Mouse (Mus musculus) cerebellum, adult 8-10 months (tissue): ENCODE results near the gene Prex1.

Experiments used
- DNase-seq: peaks from one replicate; pipeline ENCODE4 v3.0.0; 2022

Gene Prex1

DNA sequence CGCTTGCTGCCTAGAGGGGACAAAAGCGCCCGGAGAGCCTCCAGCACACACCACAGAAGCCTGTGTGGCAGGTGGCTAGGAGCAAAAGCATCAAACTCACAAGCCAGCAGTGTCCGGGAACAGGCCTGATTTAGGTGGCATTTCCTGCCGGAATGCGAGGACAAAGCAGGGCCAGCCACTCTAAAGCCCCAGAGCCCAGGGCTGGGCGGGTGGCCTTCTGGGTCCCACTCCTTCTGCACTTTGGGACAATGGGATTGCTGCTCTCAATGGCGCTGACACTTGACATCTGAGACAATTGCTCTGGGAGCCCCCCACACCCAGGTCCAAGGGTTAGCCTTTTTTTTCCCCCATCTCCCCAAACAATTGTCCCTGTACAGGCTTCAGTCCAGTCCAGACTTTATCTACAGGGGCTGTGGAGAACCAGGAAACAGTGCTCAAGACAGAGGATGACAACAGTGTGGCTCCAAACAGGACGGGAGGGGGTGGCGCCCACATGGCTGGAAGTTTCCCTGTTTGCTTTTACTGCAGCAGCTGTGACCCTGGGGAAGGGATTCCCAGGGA is 56.1 kb downstream of the Prex1 start:
- no peak for DNase-seq

DNA sequence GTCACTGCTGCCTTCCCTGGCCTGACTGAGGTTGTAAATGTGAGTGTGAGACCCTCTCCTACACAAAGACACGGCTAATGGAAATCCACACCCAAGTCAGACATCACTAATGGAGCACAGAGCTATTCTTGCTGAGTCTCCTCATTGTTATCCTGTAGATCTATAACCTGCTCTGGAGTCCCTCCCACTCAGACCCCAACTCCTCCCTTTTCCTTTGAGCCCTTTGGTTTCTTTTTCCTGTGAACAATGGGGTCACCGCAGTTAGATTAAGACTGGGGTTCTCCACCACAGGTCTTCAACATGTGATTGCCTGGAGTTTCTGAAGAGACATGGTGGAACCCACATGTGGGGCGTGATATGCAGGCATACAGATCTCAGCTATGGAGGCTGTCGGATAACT is 57.0 kb downstream of the Prex1 start:
- no peak for DNase-seq

DNA sequence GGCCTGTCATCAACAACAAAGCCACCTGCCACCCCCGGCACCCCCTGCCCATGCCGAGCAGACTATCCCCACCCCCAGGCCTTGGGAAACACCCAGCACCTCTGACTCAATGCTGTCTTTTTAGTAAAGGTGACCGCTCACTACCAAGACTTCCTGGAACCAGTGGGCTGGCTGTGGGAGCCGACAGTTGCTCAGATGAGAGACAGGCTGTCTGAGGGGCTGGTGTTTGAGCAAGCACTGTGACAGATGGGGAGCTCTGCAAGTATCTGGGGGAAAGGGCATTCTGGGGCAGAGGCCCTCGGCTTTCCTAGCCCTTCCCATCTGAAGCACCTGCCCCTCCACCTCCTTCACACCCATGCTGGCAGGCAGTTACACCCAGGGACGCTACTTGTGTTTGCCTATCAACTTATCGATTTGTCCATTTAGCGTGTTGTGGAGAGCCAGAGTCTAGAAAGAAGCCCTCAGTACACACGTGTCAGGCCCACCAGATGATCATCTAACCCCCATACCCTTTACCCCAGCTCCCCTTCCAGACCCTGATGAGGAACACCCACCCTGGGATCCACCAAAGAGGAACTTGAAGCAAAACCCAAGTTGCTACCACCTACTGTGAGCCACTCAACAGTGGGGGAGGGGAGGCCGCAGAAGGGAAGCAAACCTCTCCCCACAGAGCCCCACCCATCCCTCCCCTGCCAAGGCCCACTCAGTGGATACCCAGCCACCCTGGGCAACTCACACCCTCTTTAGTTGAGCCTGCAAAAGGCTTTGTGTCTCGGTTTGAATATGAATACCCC is 57.7 kb downstream of the Prex1 start:
- DNase-seq: no peak

DNA sequence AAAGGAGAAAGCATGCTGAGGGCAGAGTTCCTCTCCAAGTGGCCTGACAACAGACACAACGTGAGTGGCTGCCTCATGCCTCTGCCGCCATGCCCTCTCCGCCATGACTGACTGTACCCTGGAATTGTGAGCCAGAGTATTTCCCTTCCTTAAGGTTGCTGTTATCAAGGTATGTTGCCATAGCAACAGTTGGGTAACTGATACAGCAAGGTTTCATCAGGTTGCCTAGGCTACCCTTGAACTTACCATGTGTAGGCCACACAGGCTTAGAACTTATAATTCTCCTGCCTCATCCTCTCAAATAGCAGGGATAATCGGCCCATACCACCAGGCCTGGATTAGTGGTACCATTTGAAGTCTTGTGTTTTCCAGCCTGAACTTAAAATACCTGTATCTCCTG is 58.3 kb downstream of the Prex1 start:
- DNase-seq: no peak

DNA sequence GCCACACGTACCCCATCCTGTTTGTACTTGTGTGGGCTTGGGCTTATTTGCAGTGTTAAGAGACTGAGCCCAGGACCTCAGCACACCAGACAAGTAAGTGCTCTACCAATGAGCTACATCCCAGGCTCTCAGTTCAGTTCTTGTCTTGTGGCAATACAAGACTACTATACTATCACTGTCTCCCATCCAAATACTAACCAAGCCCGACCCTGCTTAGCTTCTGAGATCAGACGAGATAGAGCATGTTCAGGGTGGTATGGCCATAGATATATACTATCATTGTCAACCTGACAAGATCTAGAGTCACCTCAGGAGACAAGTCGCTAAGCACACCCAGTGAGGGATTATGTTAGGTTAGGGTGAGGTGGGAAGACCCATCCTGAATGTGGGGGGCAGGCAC is 58.8 kb downstream of the Prex1 start:
- DNase-seq: no peak

DNA sequence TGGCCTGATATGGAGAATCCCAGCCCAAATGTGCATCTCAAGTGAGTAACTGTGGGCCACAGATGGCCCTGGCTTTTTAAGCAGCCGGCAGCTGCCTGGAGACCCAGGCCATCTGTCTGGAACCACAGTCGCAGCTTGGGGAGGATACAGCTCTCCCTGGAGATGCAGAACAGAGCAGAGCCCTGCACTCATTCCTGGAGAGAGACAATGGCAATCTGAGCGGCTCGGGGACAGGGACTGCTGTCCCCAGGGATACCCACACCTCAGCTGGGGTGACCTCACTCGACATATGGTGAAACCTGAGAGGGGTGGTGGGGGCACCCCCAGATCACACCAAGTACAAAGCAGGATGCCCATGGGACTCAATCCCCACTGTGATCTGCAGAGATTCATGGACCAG is 60.1 kb downstream of the Prex1 start:
- no peak for DNase-seq

DNA sequence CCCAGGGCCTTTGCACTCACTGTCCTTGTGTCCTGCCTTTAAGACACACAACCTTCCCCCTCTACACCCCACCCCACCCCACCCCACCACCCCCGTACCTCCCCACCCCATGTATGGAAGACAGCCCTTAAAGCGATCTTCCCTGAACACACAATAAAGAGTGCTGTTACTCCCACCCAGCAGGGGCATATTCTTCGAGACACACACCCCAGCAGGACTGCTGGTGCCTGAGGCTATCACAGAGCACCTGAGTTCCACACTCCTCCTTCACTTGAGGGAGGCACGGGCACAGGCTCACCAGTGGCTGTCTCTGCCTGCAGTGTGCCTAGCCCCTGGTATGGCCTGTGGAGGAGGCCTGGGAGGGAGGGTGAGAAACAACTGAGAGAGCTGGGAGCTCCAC is 61.0 kb downstream of the Prex1 start:
- DNase-seq: no peak

DNA sequence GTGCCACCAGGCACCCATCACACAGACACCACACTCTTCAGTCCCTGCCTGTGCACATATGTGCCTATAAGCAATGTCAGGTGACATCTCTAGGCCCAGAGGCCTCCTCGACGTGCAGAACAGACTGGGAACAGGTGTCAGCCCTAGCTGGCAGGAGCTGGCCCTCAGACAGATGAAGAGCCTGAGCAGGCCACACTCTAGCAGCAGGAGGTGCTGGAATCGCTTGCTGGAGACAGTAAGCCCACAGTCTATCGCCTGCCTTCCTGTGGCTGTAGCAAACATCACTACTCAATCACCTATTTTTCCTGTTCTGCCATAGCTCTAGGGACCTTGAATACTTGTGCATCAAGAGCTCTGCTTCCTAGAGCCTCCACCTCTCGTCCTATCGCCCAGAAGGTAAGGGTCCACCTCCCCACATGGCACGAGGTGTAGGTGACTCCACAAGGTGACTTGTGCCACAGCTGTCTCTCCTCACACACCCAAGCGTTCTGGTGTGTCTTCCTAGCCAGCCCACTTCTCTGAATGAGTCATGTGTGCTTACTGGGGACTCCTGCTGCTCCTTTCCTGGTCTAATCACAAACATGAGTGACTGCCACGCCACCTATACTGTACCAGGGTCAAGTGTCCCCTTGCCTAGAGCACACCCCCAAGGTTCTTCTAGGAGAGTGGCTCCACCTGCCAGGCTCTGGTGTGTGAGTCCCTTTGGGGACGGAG is 62.2 kb downstream of the Prex1 start:
- DNase-seq: no peak

DNA sequence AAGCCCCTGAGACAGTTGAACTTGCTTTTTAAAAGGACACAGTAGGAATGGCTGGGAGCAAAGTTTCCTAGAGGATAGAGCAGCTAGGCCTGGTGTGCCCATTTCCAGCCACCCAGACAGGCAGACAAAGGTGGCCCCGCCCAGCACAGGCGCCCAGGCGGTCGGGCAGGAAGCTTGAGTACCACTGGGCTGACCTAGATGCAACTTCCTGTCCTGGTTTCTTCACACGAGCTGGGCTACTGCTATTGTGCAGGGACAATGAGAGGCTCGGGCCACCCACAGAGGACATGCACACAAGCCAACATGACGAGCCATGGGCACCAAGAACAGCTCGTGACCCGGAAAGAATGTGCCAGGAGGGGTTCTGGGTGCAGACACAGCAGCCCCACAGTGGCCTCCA is 63.2 kb downstream of the Prex1 start:
- no peak for DNase-seq

DNA sequence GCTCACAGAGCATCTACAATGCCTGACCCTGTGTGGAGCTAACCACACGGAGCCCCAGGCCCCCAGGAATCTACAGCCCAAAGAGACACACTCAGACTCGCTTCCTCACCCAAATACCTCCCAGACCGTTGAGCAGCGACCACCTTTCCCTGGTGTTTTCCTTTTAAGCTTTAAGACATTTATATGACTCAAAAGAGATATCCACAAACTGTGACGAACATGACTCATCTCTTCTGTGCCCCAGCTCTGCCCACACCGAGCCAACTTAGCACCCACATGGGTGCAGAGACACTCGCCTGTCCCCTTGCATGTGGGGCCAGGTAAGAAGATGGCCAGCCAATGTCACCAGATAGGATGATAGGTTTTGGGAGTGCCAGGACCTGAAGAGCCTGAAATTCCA is 66.4 kb downstream of the Prex1 start:
- DNase-seq: no peak

DNA sequence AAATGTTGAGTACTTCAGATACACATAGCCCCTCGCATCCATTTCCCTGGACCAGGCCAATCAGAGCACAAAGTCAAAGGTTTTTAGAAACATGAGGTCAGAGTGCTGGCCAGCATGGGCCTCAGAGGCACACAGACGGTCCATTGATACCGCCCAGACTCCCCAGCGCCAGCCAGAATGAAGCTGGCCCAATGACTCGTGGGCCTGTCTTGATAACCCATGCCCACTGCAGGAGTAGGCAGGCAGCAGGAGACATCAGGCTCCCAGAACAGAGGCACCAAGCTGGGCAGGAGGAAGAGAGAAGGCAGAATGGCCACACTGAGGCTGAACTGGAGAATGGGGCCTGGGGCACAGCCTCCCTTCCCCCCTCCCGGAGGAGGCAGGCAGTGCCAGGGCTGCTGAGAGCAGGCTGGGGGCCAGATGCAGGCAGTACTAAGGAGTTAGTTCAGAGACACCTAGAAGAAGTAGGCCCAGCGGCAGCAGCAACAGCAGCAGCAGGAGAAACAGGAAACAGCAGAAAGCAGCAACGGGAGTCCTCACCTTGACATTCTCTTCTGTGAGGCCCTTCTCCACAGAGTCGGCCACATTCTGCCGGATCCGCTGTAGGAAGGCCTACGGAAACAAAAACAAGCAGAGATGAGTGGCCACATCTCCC is 67.1 kb downstream of the Prex1 start:
- DNase-seq: no peak

DNA sequence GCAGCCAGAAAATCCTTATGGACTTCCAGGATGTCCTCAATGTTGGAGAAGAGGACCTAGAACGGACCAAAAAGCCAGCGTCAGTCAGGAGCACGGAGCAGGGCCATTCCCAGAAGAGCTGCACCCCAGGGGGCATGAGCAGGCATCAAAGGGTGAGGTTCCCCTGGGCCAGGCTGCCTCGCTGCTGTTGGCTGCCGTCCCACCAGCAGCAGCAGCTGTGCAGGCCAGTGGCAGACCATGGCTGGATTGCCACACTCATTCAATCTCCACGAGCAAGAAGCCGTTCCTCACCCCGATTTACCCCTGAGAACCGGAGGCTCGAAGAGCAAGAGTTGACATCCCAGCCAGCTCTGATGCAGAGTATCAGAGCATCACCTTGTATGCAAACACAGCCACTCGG is 68.8 kb downstream of the Prex1 start:
- DNase-seq: no peak

DNA sequence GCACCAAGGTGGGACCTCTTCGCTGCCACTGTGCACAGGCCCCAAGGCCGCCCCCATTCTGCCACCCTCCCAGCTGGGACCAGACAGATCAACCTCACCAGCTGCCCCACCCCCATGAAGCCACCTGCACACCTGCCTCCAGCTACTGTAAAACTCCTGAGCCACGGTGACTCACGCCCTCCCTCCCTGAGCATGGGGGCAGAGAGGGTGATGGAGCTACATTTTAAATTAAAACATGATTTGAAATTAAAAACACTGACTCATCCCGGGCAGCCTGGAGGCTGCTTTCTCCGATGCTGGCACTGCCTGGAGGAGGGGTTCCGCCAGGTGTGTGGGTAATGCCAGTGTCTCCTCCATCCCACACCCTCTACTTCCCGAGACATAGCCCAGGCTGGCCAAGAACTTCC is 71.0 kb downstream of the Prex1 start:
- no peak for DNase-seq

DNA sequence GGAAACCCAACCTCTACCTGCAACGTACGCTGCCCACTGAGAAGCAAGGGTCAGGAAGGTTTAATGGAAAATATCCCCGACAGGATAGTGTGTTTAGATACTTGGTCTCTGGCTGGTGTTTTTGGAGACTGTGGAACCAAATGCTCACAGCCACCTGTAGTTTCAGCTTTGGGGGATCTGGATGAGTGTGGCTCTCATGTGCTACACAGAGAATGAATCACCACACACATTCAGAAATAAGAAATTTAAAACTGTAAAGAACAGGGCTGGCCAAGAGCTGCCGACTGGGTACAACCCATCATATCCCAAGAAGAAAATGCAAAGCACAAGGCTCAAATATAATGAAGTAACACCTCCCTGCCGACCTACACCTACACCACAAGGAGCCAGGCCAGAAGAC is 73.9 kb downstream of the Prex1 start:
- DNase-seq: no peak

DNA sequence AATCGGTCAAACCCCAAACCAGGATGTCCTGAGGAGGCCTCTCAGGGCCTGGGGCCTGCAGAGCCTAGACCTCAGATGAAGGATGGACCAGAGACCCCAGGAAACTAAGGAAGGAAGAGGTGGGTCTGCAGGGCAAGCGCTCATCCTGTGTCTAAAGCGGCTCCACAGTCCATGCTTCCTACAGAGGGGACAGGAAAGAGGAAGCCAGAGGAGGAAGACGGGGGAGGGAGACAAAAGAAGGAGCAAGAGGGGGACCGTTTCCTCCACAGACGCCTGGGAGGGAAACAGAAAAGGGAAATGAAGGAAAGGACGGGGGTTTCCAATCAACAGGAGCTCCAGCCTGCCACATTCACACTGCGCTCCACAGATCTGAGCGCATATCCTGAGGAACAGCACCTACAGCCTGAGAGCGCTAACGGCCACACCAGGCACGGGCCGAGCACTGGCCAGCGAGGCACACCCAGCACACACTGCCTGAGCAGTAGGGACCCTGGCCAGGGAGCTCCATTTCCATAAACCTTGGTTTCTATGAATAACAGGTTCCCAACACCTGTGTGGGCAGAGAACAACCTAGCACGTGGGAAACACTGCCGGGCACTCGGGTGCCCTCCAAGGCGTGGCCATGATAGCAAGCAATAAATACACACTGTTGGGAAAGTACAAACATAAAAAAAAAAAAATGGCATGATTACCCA is 74.5 kb downstream of the Prex1 start:
- DNase-seq: no peak

DNA sequence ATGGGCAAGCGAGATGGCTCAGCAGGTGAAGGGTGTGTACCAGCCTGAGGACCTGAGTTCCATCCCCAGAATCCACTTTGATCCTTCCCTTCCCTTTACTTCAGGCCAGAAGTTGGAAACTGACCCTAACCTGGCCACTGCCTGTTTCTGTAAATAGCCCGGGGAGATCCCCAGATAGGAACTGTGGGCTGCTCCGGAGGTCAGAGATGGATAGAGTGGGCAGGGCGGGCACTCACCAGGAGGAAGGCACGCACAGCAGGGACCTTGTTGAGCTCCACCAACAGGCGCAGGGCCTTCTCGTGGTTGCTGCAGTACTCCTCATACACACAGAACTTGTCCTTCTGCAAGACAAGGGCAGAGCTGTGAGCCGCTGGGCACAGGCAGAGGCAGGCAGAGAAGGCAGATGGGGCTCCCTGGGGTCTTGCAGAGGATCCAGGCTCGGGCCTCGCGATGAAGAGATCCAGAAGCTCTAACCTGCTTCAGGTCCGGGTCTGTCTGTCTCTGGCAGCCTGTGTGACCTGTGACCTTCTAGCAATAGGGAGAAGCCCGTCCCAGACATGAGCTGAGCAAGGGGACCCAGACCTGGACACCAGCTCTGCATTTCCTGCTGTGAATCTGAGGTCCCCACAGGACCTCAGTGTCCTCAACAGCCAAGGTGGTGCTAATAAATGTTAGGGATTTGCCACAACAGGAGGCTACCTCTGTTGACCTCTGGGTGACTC is 75.4 kb downstream of the Prex1 start:
- no peak for DNase-seq

DNA sequence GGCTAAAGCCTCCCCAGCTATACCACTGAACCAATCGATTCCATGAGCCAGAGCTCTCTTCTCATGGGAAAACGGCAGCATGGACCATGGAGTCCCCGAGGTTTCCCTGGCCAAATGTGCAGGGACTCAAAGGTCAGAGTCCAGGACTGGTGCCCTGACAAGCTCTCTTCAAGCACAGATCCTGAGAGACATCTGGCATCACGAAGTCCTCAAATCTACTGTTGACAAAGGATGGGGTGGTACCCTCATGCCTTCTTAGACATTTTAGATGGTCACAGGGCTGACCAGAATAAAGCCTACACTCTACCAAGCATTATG is 76.0 kb downstream of the Prex1 start:
- DNase-seq: no peak

DNA sequence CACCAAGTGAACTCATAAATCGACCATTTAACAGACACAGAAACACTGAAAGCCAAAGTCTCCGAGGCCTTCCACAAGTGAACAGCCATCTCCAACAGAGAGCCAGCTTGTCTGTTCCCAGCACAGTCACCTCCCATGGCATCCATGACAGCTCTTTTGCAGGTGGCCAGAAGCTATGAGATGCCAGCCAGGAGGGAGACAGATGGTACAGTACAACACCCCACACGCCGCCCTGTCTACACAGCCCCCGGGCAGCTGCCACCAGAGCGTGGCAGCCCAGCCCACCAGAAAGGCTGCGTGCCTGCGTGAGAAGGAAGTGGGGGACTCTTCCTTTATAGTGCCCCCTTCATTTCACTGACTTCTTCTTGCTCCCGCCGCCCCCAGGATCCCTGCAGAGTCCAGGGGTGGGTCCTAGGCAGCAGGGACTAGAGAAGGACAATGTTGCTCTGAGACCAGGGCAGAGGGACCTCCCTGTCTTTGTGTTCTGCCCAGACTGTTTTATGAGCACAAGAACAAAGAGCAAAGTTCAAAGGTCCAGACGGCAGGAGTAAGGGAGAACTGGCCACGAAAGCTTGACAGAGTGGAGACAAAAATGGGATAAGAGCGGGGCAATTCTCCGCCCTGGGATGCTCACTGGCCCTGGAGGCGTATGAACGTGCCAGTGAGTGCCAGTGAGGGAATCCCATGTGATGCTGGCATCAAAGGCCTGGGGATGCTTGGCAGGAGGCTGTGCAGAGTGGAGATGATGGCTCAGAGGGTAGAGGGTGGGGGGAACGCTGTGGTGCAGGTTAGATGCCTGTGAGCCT is 76.6 kb downstream of the Prex1 start:
- DNase-seq: peak; percentile 61

DNA sequence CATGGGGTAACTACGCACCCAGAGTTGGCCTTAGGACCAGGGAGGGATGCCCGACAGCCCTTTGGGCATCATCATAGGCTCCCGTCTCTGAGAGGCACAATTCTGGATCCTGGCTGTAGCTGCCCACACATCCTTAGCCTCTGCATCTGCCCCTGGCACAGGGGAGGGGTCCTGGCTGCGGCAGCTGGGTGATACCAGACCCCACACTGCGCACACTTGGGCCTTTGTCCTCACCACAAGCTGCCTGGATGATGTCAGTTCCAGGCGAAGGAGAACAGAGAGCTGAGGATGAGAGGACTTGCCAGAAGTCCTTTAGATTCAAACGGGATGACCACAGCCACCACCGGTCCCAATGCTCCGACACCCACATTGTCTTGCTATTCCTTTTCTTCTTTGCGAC is 78.1 kb downstream of the Prex1 start:
- no peak for DNase-seq

DNA sequence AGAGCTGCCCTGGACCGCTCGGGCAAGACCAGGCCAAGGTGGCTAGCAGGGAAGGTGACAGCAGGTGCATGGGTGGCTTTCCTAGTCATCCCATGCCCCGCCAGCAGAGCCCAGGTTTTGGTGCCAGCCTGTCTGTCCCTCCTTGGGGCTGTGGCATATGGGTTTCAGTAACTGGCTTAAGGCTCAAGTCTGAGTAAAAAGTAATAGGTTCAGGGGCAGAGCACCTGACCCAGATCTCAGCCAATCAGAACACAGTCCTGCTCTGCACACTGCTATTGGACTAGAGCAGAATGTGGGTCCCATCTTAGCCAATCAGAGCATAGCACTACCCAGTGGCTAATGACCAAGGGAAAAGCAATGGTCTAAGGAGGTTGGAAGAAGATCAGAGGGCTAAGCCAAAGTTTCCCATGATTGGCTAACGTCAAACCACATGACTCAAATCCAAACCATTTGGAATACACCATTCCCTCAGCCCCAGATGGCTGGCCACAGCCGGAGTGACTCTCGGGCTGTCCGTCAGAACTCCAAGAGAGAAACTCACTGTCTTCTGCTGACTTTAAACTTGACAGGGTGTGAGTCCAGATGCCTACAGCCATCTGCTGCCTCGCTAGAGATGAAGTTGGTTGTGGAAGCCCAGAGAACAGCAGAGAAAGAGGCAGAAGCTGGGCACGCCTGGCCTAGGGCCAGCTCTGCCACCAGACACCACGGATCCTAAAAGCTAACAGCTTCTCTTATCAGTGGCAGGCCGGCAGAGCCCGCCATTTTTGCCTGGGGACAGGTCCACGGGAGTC is 80.9 kb downstream of the Prex1 start:
- peak; percentile 71 for DNase-seq

DNA sequence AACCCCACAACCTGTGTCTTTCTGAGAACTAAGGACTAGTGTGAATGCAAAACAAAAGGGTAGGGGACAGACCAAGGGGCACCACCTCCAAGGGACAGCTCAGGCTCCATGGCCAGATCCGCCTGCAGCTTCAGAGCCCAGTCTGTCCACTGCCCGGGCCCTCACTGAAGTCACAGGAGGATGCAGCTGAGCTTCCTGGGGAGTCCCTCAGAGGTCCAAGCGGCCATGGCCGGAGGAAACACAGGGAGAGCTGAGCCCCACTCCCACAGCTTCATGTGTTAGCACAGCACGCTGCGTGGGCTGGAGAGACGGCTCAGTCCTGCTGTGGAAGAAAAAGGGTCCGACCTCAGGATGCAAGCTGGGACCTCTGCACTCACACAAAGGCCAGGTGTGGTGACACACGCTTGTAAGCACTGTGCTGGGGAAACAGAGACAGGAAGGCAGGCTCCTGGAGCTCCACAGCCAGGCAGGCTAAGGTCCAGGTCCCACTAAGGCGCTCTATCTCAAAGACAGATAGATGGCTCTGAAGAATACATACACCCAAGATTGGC is 81.9 kb downstream of the Prex1 start:
- DNase-seq: no peak
